Mouse (Mus musculus) urinary bladder, postnatal 14 days (tissue): ENCODE results near the gene Ranbp17.
"Not testable (repeated sequence)": the region's sequence is repeated elsewhere in the genome, so short reads cannot be mapped to it uniquely, and the experiment has no call there.

Experiments used
- DNase-seq: peaks from one replicate; pipeline ENCODE4 v3.0.0; 2021; ENCODE audit warnings: low spot score

Gene Ranbp17

DNA sequence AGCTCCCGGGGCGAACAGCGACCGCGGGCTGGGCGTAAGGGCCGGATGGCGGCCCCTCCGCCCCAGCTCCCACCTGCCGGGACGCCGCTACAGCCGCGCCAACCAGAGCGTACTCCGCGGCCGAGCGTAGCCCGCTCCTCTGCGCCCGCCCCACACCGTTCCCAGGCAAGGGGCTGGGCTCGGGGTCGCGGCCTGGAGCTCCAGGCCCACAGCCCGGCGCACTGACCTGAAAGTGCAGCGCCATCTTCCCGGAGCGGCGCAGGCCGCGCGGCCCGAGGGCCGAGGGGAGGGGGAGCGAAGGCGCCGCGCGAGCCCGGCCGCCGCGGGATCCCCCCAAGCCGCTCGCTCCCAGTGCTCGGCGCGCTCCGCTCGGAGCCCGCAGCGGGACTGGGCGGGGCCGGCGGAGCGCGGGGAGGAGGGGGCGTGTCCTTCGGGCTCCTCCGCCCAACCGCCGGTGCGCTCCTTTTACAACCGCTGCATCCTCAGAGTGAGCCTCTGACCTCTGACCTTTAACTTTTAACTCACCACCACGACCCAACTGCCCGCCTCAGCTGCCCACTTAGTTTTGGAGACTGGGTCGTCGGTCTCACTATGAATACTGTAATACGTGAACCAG lies at the start of gene Ranbp17:
Gene Ranbp17 (minus strand): TSS at position 371 of the 616 bp plus-strand sequence.
- peak; percentile 45 for DNase-seq

DNA sequence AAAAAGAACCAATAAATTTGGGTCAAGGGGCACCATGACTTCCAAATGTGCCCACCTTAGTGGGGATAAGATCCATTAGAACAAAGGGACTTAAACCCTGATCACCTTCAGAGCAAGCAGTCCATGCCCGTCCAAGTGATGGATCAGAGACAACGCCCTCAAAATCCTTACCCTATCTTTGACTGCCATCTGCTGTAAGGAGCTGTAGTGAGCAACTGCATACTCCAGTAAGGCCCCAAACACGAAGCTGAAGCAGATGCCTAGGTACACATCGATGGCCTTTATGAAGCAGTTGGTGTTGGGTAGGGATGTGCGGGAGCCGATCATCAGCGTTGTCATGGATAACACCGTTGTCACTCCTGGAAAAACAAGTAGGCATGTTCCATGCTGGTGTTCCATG lies 40.6 kb upstream of the Ranbp17 start:
- no peak for DNase-seq

DNA sequence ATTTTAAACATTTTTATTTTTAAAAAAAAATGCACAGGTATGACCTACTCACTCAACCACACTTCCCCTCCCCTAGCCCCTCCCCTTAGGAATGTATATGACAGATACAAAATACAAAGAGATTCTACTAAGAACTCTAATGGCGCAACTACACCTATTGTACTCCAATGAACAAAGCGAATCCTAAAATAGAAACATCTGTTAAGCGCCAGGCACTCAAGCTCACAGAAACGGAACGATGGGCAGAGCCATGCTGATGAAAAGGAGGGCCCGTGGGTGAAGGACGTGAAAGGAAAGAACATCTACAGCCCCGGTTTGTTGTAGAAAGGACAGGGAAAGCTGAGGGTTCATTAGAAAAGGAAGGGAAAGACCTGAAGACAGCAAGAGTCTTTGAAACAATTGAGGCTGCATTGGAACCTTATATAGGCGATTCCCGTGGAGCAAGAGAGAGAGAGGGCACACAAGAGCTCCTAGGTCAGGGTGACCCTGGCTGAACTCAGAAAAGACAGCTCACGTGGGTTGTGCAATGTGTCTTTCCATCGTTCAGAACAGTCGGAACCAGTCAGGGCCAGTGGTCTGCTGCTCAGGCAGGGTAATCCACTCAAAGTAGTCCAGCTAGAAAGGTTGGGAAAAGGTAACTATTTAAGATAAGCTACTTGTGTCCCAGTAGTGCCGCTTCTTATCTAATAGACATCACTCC lies 37.5 kb upstream of the Ranbp17 start:
- DNase-seq: no peak

DNA sequence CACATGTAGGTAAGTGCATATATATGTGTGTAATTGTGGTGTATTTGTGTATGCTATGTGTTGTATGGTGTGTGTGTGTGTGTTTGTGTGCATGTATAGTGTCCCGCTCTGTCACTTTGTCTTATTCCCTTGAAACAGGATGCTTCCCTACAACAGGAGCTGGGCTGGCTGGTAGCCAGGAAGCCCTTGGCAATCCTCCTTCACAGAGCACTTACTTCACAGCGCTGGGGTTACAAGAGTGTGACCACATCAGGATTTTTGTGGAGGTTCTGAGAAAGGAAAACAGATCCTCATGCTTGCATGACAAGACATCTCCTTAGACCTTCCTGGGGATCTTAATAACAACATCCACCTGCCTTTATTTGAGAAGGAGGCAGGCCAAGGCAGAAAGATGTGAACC lies 33.8 kb upstream of the Ranbp17 start:
- no peak for DNase-seq

DNA sequence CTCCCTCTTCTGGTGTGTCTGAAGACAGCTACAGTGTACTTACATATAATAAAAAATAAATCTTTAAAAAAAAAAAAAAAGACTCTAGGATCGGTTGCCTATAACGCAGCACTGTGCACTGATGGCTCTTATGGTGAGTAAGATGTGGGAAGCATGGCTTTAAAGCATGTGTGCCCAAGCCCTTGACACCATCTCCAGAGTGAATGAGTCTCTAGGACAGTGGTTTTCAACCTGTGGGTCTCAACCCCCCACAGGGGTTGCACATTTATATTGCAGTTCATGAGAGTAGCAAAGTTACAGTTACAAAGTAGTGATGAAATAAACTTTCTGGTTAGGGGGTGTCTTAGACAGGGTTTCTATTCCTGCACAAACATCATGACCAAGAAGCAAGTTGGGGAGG lies 31.4 kb upstream of the Ranbp17 start:
- DNase-seq: no peak

DNA sequence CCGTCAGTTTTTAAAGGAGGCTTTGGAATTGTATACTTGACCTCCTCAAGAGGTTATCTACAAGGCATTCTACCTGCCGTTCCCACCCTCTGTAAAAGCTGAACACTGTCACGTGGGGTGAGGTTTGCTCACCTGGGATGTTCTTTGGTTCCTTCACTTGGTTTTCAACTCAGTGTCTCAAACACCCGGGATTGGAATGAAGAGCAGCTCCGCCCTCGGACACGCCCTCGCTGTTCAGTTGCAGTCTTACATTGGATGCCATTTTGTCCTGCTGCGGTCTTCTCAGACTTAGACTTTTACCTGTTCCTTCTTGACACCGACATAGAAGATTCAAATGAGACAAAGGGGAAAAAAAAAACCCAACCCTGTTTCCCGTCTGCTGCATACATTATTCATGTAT lies 30.6 kb upstream of the Ranbp17 start:
- DNase-seq: no peak

DNA sequence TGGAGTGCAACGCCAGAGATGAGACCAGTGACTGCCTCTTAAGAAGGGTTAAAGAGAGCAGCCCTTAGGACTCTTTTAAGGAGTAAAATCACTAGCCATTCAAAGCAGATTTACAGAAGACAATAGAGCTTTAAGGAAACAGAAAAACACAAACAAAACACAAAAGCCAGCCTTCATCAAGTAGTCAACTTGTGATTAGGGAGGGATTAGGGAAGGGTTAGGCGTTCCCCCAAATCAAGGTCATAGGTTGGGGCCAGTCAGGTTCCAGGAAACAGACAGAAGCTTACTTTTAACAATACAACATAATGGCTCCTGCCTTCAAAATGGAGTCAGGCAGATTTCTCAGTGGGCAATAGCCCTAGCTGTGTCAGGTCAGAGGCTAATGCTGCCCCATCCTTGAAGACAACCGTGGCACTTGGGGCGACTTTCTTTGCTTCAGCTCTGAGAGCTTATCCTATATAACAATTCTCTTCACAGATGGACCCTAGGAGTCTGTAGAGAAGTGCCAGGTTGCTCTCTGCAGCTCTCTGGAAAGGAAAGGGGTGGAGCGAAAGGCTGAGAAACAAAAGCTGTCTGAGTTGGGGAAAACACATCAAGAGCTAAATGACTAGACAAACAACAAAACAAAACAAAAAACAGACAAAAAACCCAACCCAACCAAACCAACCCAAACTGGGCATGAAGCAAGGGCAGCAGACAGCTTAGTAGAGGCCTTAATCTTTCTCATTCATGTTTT lies 24.0 kb upstream of the Ranbp17 start:
- no peak for DNase-seq

DNA sequence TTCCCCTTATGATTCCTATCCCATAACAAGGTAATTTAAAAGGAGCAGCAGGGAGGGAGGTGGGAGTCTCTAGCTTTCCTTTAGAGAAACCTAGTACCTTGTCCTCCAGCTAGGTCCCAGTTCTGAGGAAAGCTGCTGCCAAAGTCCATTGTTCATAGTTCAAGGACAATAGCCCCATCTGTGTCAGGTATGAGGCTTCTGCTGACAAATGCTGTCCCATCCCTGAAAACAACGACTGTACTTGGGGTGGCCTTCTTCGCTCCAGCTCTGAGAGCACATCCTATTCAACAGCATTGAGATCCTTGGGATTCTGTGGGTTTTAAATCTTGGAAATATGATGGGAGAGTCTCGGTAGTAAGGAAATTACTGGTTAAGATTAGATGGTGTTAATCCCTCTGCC lies 23.1 kb upstream of the Ranbp17 start:
- DNase-seq: no peak

DNA sequence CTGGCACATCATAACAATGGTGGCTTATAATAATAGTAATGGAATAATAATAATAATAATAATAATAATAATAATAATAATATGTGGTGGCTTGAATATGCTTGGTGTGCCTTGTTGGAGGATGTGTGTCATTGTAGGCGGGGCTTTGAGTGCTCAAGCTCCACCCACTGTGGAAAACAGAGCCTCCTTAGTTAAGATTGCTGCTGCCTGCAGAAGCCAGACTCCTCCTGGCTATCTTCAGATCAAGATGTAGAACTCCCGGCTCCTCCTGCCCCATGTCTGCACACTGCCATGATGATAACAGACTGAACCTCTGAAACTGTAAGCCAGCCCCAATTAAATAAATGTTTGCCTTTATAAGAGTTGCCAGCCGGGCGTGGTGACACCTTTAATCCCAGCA lies 21.0 kb upstream of the Ranbp17 start:
- no peak for DNase-seq

DNA sequence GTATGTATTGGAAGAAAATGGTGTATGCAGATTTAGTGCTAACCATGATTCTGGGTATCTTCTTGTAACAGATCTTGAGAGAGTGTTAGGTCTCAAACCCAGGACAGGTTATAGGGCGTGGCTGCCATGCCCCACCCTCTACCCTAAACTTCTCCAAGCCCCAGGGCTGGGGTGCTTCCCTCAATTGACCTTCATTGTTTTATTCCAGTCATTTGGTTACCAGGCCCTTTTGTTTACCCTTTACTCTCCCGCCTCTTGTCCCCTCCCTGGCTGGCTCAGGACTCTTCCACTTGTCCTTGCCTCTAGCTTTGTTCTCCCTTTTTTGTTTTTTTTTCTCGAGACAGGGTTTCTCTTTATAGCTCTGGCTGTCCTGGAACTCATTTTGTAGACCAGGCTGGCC lies 20.0 kb upstream of the Ranbp17 start:
- DNase-seq: no peak

DNA sequence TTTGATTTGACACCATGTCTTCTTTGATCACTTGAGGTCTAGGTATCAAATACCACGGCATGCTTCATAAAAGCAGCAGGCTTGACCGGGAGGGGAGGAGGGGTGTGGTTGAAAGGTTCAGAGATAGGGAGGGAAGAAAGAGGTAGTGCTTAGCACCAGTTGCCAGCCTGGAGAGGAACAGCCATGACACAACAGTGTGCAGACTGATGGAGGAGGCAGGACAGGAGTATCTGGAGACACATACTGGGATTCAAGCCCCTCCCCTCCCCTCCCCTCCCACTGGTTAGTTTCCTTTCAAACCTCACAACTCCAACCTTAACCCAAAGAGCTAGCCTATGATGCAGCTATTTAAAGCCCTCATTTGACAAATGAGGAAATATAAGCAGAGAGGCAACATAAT lies 16.0 kb upstream of the Ranbp17 start:
- no peak for DNase-seq

DNA sequence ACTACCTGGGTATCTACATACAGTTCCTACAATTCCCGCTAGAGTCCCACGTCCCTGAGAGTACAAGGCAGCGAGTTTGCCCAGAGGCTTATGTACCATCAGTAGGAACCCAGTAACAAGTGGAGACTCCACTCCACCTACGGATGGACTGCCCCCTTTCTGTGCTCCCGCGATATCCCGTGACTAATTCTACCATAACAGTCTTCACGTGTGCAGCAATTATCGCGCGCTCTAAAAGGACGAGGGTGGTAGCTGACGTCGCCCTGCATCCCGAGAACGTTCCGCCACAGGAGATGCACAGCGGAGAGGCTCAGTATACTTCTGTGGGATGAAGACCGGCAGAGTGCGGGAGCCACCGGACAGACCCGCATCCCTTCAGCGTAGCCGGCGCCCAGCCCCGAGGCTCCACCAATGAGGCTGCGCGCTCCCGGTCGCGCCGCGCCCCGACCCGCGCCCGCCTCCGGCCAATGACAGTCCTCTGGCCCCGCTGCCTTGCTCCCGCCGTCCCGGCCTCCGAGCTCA lies 631 bp downstream of the Ranbp17 start:
- peak; percentile 52 for DNase-seq

DNA sequence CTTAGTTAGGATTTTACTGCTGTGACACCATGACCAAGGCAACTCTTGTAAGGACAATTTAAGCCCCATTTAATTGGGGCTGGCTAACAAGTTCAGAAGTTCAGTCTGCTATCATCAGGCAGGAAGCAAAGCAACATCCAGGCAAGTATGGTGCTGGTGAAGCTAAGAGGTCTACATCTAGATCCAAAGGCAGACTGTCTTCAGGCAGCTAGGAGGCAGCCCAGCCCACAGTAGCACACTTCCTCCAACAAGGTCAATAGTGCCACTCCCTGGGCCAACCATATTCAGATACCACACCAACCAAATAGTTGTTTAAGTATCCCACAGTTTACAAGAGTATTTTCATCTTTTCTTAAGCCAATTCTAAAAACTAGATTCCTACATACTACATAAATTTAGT lies 4.1 kb downstream of the Ranbp17 start:
- DNase-seq: no peak

DNA sequence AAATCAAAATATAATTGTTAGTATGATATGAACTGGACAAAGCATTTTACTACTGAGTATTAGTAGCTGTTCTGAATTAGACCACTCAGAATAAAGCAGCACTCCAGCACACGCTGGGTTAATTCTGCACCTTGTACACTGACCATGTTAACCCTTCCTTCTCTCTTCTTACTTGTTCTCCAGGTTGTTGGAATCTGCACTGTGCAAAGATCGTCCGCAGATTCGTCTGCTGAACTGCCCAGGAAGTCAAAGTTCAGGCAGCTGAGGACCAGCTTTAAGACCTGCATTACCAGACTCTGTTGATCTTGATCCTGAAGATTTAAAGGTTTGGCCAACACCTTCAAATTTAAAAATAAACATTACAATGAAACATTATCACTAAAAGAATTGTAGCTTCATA lies 27.8 kb downstream of the Ranbp17 start:
- no peak for DNase-seq

DNA sequence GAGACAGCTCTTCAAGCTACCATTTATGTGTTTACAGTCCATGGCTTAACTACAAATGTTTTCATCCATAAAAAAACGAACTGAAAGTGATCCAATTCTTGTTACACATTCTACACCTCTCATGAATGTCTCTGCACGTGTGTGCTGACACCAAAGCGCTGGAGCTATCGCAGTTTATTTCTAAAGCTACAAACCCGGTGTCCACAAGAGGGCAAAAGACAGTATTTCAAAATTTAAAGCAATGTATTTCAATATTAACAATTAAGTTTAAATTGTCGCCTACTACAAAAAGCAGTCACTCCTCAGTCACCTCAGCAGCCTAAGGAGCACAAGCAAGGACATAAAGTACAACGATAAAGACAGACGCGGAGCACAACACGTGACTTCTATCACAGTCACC lies 33.1 kb downstream of the Ranbp17 start:
- no peak for DNase-seq

DNA sequence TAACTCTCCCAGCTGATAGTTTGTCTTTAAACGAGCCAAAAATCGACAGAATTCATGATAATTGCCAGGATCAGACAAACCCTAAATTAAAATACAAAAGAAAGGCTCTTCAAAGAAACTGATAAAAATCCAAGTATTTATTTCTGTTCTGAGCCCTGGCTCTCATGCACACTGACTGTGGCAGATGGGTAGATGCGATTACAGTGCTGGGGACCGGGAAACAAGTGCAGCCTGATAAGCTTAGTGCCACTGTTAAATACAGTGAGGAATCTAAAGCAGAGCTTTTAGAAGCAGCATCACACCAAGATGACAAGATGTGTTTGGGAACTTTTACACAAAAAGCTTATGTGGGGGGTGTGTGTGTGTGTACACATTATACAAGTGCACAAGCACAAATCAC lies 34.3 kb downstream of the Ranbp17 start:
- no peak for DNase-seq

DNA sequence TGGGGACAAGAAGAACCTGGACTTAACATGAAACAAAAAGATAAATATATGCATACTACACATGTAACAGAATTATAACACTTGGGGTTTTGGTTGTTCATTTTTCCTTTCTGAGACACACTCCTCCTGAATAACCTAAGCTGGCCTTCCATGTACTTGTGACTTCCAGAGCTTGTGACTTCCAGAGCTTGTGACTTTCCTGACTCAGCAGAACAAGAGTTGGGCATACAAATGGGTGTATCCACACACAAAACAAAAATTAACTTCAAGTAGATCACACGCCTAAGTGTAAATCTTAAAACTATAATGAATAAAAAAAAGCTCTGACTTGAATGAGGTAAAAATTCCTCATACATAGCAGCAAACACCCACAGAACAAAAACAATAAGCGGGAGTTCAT lies 36.9 kb downstream of the Ranbp17 start:
- no peak for DNase-seq

DNA sequence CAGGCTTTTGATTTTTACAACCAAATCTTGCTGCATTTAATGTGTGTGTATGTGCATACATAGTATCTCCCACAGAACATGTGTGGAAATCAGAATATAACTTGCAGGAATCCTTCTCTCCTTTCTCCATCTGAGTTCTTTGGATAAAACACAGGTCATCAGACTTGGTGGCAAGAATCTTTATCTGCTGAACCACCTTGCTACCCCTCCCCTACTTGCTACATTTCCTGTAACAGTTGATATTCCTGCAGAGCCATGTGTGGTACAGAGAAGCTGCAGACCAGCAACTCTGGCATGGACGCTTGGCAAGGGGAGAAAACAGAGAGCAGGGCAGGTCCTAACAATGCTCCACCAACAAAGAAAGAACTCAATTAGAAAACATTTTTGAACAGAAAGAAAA lies 52.4 kb downstream of the Ranbp17 start:
- no peak for DNase-seq

DNA sequence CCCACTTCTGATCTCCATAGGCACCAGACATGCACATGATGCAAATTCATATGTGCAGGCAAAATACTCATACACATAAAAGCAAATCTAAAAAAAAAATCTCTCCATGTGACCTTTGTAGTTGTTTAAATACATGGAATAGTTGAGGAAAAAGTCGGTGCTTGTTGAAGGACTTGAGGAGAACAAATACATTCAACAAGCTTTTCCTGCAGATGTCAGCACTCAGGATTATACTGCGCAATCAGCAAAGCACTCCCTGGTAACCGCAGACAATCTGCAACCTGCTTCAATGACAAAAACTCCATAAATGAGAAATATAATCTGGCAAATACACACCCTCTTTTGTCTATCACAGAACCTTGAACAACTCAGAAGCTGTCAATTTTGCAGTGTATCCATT lies 59.5 kb downstream of the Ranbp17 start:
- no peak for DNase-seq

DNA sequence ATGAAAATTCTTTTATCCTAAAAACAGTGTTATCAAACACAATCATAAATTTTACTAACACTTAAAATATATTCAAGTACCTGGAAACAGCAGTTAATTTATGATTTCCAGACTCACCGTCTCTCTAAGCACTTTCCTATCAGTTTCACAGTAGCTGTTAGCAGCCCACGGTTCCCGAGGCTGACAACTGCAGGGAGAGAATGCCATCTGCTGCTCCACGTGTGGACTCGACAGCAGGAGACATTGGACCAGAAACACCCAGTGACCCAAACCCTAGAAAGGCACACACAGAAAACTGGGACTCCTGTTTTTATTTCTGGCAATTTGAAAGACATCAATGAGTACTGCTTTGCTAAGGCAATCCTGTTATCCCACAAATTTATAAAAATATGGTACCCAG lies 79.7 kb downstream of the Ranbp17 start:
- DNase-seq: no peak

DNA sequence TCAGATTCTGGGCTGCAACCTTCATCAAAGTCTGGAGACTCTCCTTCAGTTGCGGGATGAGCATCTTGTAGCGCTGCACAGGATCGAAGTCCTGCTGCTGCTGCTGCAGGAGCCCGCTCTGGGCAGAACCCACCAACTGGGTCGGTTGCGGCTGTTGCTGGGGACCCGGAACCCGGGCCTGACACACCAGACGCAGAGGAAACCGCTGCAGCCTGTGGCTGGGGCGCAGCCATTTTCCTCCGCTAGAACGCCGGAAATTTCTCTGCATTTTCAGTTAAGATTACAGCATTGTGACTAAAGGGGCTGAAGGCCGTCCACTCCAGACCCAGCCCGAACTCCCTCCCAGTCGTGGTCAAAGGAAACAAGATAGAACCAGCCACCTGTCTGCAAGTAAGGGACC lies 85.3 kb downstream of the Ranbp17 start:
- not testable (repeated sequence) for DNase-seq

DNA sequence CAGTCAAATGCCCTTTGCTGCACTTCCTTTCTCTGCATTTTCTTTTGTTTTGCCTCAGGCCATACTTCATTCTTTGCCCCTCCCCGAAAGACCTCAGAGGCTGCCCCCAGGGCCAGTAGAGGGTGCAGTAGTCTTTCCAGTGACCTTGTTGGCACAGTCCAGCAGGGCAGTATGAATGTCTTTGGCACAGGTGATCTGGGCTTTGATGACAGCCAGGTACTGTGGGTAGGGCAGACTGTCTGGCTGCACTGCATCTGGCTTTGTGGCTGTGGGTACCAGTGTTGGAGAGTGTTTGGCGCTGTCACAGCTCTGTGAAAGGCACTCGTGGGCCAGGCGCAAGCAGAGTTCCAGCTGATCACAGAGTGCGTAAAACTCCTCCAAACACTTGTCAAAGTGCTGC lies 85.8 kb downstream of the Ranbp17 start:
- not testable (repeated sequence) for DNase-seq

DNA sequence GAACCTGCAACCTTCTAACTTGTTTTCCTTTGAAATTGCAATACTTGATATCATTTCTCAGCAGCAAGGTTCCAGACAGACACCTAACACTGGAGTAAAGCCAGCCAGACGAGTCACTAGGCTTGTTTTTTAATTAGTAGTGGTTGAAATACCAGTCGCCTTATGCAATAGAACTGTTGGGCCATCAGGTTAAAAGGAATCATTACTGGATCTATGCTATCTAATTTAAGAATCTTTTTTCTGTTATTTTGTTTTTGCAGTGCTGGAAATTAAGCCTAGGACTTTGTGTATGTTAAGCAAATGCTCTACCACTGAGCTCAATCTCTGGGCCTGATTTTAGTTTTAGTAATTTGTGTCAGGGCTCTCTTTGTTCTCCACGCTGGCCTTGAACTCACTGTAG lies 91.3 kb downstream of the Ranbp17 start:
- DNase-seq: no peak
